Mouse (Mus musculus): ENCODE measurements around the gene Atp6v0a4. TPM values are rescaled to one million over a fixed set of nuclear protein-coding genes. Genes with fewer than 3 reads are reported as not detected.

Atp6v0a4 gene
- polyA plus RNA-seq, 1 experiment from 2014 or later, result 3.1 TPM

Other genes starting within 250 kb of the Atp6v0a4 start
- gene Svopl, start 77.6 kb downstream of the Atp6v0a4 start, polyA plus RNA-seq (2014; fragmentation: Nextera tagmentation; extraction: Ambion mirVana), result 3.8 and 6.0 TPM in 2 replicates
- 2.7 and 3.2 TPM in 2 replicates for gene Tmem213, start 15.3 kb downstream of the Atp6v0a4 start, polyA plus RNA-seq (2014; fragmentation: Nextera tagmentation; extraction: Ambion mirVana)
- 6.0 and 6.2 TPM in 2 replicates for gene D630045J12Rik, start 129.4 kb upstream of the Atp6v0a4 start, polyA plus RNA-seq (2014; fragmentation: Nextera tagmentation; extraction: Ambion mirVana)
- gene Zc3hav1l, start 174.7 kb upstream of the Atp6v0a4 start, polyA plus RNA-seq (2014; fragmentation: Nextera tagmentation; extraction: Ambion mirVana), result 10.6 and 12.3 TPM in 2 replicates
- 3.9 and 4.7 TPM in 2 replicates for gene Zc3hav1, start 230.0 kb upstream of the Atp6v0a4 start, polyA plus RNA-seq (2014; fragmentation: Nextera tagmentation; extraction: Ambion mirVana)